Mouse (Mus musculus) ES-E14 (cell line): Measurements from ENCODE around the gene Hes3. TPM values are rescaled to one million over a fixed set of nuclear protein-coding genes. Genes with fewer than 3 reads are reported as not detected.

Experiments used
- DNase-seq: peaks from one replicate; pipeline ENCODE4 v3.0.0-alpha.2; 2013; ENCODE audit warnings: low read depth, low spot score
- H3K27ac ChIP-seq: 2 replicates; pipeline ENCODE4 v1.5.1; 2012; ENCODE audit warnings: low read depth, mild to moderate bottlenecking, low read length, moderate library complexity, mixed read lengths; ENCODE audit not compliant: poor library complexity, insufficient read depth, severe bottlenecking
- H3K36me3 ChIP-seq: 2 replicates; pipeline ENCODE4 v1.6.1; 2012; ENCODE audit warnings: mild to moderate bottlenecking, low read length, moderate library complexity, mixed read lengths; ENCODE audit not compliant: control insufficient read depth, poor library complexity, insufficient read depth, severe bottlenecking
- H3K4me1 ChIP-seq, 2 experiments: fragments of 150-350 bp in 1 of 2; sonication (generic) in 1 of 2; 2 replicates each; pipeline ENCODE4 v1.6.1; 2012; ENCODE audit warnings: low read length in 2 of 2, mild to moderate bottlenecking in 1 of 2, mixed read lengths in 1 of 2; ENCODE audit not compliant: control insufficient read depth in 2 of 2, insufficient read depth in 2 of 2, poor library complexity in 1 of 2
- H3K4me3 ChIP-seq, 2 experiments: fragments of 150-350 bp in 1 of 2; sonication (generic) in 1 of 2; 2 replicates each; pipeline ENCODE4 v1.5.1; 2012; ENCODE audit warnings: low read length in 2 of 2, low read depth in 1 of 2, mild to moderate bottlenecking in 1 of 2, mixed read lengths in 1 of 2; ENCODE audit not compliant: insufficient read depth in 1 of 2, poor library complexity in 1 of 2, severe bottlenecking in 1 of 2
- H3K9ac ChIP-seq: 2 replicates; pipeline ENCODE4 v1.6.1; 2012; ENCODE audit warnings: low read depth, mild to moderate bottlenecking, low read length, mixed read lengths; ENCODE audit not compliant: poor library complexity, insufficient read depth, severe bottlenecking
- H3K9me3 ChIP-seq: fragments of 150-350 bp; sonication (generic); 2 replicates; pipeline ENCODE4 v1.6.1; 2012; ENCODE audit warnings: low read depth, mild to moderate bottlenecking, low read length; ENCODE audit not compliant: control insufficient read depth, insufficient read depth
- CHD2 ChIP-seq: IDR thresholded peaks from 2 replicates; pipeline ENCODE4 v1.6.1; 2014; ENCODE audit warnings: mild to moderate bottlenecking, low read depth, low read length, inconsistent platforms
- HCFC1 ChIP-seq: IDR thresholded peaks from 2 replicates; pipeline ENCODE4 v1.6.1; 2012; ENCODE audit warnings: low read length, inconsistent platforms, borderline replicate concordance; ENCODE audit not compliant: insufficient read depth
- MAFK ChIP-seq: IDR thresholded peaks from 2 replicates; pipeline ENCODE4 v1.6.1; 2014; ENCODE audit warnings: mild to moderate bottlenecking, low read depth, low read length, inconsistent platforms; ENCODE audit not compliant: insufficient read depth
- ZC3H11A ChIP-seq: IDR thresholded peaks from 2 replicates; pipeline ENCODE4 v1.6.1; 2012; ENCODE audit warnings: low read depth, mild to moderate bottlenecking, inconsistent platforms, low read length, borderline replicate concordance
- ZNF384 ChIP-seq: IDR thresholded peaks from 2 replicates; pipeline ENCODE4 v1.6.1; 2012; ENCODE audit warnings: low read depth, low read length, inconsistent platforms
- in situ Hi-C, 2 experiments: fragments of 600-800 bp; cut with MboI; formaldehyde crosslinking; loops; one replicate each; pipeline ENCODE4 v1.15.1; 2025; ENCODE audit warnings: low sequenced_read_pairs in 2 of 2, inconsistent platforms in 1 of 2; ENCODE audit not compliant: unreplicated experiment in 2 of 2
- total RNA-seq: library from RNA; depleted of rRNA; stranded (reverse); fragments of 300-350 nt; gene quantifications from 2 replicates; pipeline ENCODE4 v1.2.3, GENCODE M21; 2012

Hes3 gene
- total RNA-seq, 1 experiment: 0.58 TPM

GRCm38 (mm10) chr4:152313211-152313632, 21.8 kb upstream of the Hes3 start:
- in situ Hi-C loops: no loop called here
- Histone ChIP-seq H3K9me3 (no peaks in the 10 kb centered on the region), H3K36me3 (peaks cover 4% of the 10 kb centered on the region; the same call in 1 of the 2 replicates), H3K4me3 (peak overlapping the region; percentile 49 to 60), H3K4me1 (peaks cover 2 to 23% of the 10 kb centered on the region in 2 experiments; a peak in 3 of 4 replicates), H3K9ac (peak overlapping the region; percentile 50), H3K27ac (no peak overlapping the region)
- DNase-seq: no peak
- TF ChIP-seq CHD2 (no peak), MAFK (no peak), HCFC1 (no peak), ZC3H11A (no peak), ZNF384 (no peak)

GRCm38 (mm10) chr4:152312186-152312585, 20.7 kb upstream of the Hes3 start:
- Histone ChIP-seq H3K4me1 (peaks cover 2 to 23% of the 10 kb centered on the region in 2 experiments; a peak in 3 of 4 replicates), H3K9ac (peak overlapping the region; percentile 50; the same call in 1 of the 2 replicates), H3K27ac (no peak overlapping the region), H3K4me3 (peak overlapping the region; percentile 49 to 60), H3K9me3 (no peaks in the 10 kb centered on the region), H3K36me3 (peaks cover 4% of the 10 kb centered on the region; the same call in 1 of the 2 replicates)
- TF ChIP-seq HCFC1: no peak
- no peak for TF ChIP-seq ZC3H11A
- TF ChIP-seq MAFK: no peak
- TF ChIP-seq CHD2: no peak
- no peak for TF ChIP-seq ZNF384
- in situ Hi-C loops: no loop called here
- no peak for DNase-seq

DNA sequence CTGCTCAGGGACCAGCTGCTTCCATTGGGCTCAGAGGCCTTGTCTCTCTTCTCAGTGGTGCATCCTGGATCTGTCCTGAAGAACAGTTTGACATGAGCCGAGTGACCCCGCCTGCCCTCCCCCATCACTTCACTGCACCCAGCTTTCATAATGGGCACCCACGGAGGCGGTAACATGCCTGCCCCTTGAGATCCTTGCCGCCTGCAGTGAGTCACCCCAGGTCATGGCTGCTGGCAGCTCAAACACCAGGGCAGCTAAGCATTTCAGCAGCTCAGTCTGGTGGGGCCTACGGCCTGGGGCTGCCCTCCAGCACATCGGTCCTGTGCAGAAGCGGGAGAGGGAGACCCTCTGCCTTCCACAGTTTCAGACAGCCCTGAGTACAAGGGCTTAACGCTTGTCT, 16.1 kb upstream of the Hes3 start:
- no peak overlapping the region for H3K4me3 ChIP-seq
- DNase-seq: no peak
- TF ChIP-seq ZC3H11A (no peak), HCFC1 (no peak), CHD2 (no peak), ZNF384 (no peak), MAFK (no peak)
- no peak overlapping the region for H3K27ac ChIP-seq
- no peaks in the 10 kb centered on the region for H3K9me3 ChIP-seq
- in situ Hi-C loops: no loop called here
- H3K36me3 ChIP-seq: peaks cover 25% of the 10 kb centered on the region
- H3K4me1 ChIP-seq: peaks cover 0 to 12% of the 10 kb centered on the region in 2 experiments; a peak in 2 of 4 replicates
- no peak overlapping the region for H3K9ac ChIP-seq

- H3K4me3 ChIP-seq: no peak overlapping the region
- peaks cover 22% of the 10 kb centered on the region for H3K36me3 ChIP-seq
- no peak for DNase-seq
- in situ Hi-C loops: no loop called here
- H3K9ac ChIP-seq: no peak overlapping the region
- TF ChIP-seq MAFK: no peak
- TF ChIP-seq CHD2: no peak
- no peak for TF ChIP-seq ZNF384
- no peak for TF ChIP-seq ZC3H11A
- no peak for TF ChIP-seq HCFC1
- H3K9me3 ChIP-seq: no peaks in the 10 kb centered on the region
- no peak overlapping the region for H3K27ac ChIP-seq
- peaks cover 0 to 1% of the 10 kb centered on the region in 2 experiments; a peak in 1 of 4 replicates for H3K4me1 ChIP-seq
These were observed 14.5 kb upstream of the Hes3 start for GRCm38 (mm10) chr4:152305991-152306390.
